Mouse (Mus musculus) thymus, postnatal 0 days (tissue): ENCODE measurements around the gene Marcks. TPM values are rescaled to one million over a fixed set of nuclear protein-coding genes. Genes with fewer than 3 reads are reported as not detected.
A peak's percentile ranks its signal among the peaks of the same experiment; 100 is the strongest.
"Not testable (repeated sequence)": the region's sequence is repeated elsewhere in the genome, so short reads cannot be mapped to it uniquely, and the experiment has no call there.

ENCODE experiments used
- DNase-seq: peaks from one replicate; pipeline ENCODE4 v3.0.0-alpha.2; 2015; ENCODE audit warnings: low spot score
- polyA plus RNA-seq: library from polyadenylated mRNA; unstranded; fragments of >200 nt; fragmentation: Nextera tagmentation; extraction: Ambion mirVana; gene quantifications from 2 replicates; pipeline ENCODE4 v1.2.1, GENCODE M21; 2015

Marcks gene
- polyA plus RNA-seq, 1 experiment from 2014 or later, result 86.6 TPM

GRCm38 (mm10) chr10:37136981-37137518, 1.7 kb downstream of the Marcks start:
- peak; percentile 91 for DNase-seq

GRCm38 (mm10) chr10:37135951-37136751, 2.6 kb downstream of the Marcks start:
- peak; percentile 63 for DNase-seq

- DNase-seq, result no peak
Measured at GRCm38 (mm10) chr10:37133876-37134708, 4.6 kb downstream of the Marcks start.

- no peak for DNase-seq
Measured at GRCm38 (mm10) chr10:37132671-37133070, 6.0 kb downstream of the Marcks start.

GRCm38 (mm10) chr10:37129652-37130051, 9.1 kb downstream of the Marcks start:
- no peak for DNase-seq

GRCm38 (mm10) chr10:37115329-37115728, 23.4 kb downstream of the Marcks start:
- DNase-seq, result no peak

DNA sequence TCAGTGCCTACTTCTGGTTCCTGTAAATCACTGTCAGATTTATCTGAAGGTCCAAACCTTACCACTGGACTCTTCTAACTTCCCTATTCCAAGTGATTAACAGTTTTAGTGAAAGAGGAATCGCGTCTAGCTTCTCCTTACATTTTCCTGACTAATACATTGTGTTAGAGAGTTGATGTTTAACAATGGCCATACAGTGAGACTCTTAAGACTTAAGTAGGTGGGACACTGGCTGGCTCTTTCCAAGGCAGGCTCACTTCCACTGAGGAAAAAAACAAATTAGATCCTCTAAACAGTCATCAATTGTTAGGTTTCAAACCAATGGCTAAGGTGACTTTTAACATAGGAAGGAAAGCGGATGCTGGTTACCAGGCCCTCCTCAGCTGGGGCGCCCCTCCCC, 25.9 kb downstream of the Marcks start:
- DNase-seq, result no peak

DNA sequence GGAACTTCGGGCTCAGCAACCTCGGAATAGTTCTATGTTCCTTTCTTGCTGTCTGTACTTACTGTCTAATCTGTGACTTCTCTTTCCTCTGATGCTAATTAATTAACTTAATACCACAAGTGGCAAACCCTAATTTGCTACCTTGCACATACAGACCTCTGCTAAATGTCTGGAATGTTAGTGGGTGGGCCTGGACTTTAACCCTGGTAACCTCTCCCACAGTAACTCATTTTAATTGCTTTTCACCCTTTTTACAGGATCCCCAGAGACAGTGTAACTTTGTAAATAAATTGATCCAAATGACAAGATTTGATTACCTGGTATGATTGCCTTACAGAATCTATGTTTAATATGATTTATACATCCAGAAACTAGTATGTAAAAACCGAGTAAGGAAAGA, 26.4 kb downstream of the Marcks start:
- DNase-seq, result no peak

DNA sequence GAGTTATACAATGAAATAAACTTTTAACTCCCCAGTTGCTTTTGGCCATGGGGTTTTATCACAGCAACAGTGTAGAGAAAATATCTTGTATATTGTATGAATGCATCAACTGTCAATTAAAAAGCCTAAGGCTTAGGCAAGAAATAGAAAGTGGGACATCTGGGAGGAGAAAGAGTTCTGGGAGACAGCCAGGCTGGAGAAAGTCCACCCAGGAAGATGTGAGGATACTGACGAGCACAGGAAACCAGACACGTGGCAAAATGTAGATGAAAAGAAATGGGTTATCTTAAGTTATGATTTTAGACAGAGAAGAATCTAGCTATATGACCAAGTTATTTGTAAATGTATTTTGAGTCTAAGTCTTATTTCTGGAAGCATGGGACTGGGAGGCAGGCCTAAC, 27.3 kb downstream of the Marcks start:
- DNase-seq, result no peak

DNA sequence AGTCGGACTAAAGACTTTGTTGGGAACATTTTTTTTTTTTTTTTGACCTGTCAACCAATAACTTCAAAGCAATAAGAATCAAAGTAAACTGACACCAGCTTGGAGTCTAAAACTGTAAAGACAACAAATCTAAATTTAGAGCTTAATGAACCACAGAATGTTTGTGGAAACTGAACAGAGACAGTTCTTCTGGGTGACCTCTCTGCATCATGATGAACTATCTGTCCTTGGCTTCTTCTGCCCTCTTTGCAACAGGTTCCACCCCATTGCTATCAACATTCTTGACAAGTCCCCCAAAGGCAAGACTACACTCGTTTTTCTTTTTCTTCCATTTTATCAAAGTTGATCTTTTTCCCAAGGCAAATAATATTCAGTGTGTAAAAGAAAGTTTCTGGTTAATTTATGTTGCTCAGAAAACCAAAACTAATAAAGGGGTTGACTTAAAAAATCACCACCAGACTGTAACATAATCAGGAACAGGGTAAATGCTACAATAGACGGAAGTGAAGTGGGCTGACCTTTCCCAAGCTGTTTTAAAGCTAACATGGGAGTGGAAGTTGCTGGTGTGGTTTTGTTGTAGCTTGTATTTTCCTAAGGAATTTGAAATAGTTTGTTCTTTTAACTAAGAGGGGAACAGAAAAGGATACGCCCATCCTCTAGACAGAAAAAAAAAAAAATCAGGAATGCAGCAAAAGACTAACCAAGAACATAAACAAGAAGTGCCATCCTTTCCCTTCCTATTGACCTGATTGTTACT, 31.7 kb downstream of the Marcks start:
- DNase-seq, result no peak

DNA sequence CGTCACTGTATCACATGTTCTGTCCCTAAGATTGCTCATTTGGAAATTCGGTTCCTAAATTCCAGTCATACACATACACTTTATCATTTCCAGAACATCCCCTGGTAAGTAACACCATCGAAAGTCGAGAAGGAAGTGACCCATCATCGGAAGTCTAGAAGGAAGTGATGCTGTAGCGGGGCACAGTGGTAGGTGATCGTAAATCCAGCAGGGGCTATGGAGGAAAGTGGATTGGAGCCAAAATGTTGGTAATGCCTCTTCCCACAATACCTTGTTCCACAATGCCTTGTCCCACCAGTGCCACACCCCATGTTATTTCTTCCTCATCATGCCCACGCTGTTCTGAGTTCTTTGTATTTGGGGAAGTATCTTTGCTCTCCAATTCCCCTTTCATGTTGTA, 32.4 kb downstream of the Marcks start:
- DNase-seq, result no peak

- DNase-seq, result no peak
Measured at GRCm38 (mm10) chr10:37102227-37103080, 36.3 kb downstream of the Marcks start.

DNA sequence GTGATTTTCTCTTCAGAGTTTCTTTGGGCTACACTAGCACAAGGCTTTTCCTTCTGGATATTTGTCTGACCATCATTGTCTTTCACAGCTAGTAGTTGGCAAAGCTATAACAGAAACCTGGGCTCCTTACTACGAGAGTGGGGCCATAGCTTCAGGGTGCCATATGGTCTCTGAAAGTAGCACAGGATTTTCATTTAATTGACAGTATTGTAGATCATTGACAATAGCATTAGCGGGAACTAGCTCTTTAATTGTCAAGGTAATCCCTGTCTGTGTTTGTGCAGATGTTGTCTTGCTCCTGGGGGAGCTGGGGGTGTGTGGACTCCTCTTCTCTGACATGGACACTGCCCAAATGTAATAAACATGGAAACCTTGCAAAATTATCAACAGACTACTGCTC, 37.0 kb downstream of the Marcks start:
- no peak for DNase-seq

DNA sequence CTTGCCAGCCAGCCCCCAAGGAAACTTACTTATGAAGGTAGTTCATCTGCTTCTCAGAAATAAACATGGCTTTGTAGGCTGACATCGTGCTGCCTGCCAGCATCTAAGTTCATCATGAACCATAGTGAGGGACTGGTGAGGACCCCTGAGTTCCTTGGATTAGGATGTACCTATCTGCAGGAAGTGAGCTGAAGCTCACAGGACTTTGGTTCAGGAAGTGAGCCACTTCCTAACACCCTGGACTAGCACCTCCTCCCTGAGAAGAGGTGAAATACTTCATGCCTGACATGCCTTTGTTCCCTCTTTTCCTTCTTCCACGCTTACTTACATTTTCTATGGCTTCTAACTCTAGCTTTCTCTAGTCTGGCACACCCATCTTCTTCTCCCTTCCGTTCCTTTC, 42.2 kb downstream of the Marcks start:
- DNase-seq, result no peak

GRCm38 (mm10) chr10:37095803-37096202, 42.9 kb downstream of the Marcks start:
- DNase-seq, result no peak

- DNase-seq, result no peak
Measured at GRCm38 (mm10) chr10:37093306-37093705, 45.4 kb downstream of the Marcks start.

GRCm38 (mm10) chr10:37090411-37090810, 48.3 kb downstream of the Marcks start:
- DNase-seq, result no peak

GRCm38 (mm10) chr10:37084071-37084470, 54.6 kb downstream of the Marcks start:
- DNase-seq, result not testable (repeated sequence)
